Mouse (Mus musculus): ENCODE measurements around the gene Gm7029.
"Not testable (repeated sequence)": the region's sequence is repeated elsewhere in the genome, so short reads cannot be mapped to it uniquely, and the experiment has no call there.

The Gm7029 gene

DNA sequence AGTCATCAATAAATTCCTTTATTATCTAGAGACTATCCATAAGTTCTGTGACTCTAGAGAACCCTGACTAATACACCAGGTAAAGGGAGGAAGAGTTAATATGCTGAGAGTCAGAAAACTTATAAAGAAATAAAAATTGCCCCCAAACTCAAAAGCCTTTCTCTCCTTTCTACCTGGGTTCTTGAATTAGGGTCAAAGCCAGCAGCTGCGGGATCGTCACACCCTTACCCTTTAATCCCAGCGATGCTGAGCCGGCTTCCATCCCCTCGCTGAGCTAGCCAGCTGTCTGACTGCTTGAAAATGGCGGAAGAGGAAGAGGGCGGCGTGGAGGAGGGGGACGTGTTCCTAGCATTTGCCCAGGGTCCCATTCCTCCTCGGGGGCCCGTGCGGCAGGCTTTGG lies at the start of gene Gm7029:
Gm7029 (plus strand) TSS at position 301 of the 400 bp plus-strand sequence.
- not testable (repeated sequence) for DNase-seq (ENCODE audit: low read depth)

DNA sequence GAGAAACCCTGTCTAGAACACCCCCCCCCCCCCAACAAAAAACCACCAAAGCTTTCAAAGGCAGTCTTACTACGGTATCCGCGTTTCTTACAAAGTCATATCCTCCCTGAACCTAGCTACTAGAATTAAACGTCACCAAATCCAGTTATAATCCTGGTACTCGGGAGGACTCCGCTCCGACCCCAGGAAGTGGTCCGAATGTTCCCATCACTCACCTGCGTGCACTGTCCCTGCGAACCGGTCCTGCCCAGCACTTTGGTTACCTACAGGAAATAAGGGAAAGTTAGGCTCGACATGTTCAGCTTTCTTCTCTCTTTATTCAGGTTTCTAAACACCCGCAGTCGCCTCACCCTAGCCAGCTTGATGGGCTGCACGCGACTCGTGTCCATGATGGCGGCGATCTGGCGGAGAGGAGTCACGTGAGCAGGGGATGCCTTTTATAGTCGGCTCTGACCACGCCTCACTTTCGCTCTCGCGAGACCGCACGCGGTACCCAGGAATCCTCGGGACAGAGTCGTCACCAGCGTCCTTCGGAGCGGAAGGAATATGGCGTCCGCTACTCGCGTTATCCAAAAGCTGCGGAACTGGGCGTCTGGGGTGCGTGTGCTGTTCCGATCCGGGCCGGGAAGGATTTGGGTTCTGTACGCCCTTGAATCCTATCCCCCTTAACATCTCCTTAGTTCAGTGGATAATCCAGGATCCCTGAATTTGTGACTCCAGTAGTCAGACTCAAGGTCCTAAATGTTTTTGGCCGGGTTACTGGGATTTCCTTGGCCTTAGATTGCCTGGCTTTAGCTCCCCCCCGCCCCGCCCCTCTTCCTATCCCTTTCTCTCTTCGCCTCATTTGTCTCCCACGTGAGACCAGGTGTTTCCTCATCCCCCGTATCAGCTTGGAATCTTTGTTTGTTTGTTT lies 49.3 kb upstream of the Gm7029 start, which contains the start of the genes Rps28 and Ndufa7:
Rps28 (minus strand) TSS at position 479 of the 913 bp plus-strand sequence.
Ndufa7 (plus strand) TSS at position 489 of the 913 bp plus-strand sequence.
- DNase-seq (ENCODE audit: low read depth): peak; percentile 96

DNA sequence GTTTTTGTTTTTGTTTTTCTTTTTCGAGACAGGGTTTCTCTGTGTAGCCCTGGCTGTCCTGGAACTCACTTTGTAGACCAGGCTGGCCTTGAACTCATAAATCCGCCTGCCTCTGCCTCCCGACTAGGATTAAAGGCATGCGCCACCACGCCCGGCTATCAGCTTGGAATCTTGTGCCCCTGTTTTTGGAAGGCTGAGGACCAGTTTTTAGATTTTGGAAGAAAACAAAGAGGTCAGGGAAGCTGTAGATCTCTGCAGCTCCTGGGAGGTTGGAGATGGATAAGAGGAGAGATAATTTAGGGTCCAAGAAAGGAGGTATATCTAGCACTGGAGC lies 48.7 kb upstream of the Gm7029 start:
- not testable (repeated sequence) for DNase-seq (ENCODE audit: low read depth)

DNA sequence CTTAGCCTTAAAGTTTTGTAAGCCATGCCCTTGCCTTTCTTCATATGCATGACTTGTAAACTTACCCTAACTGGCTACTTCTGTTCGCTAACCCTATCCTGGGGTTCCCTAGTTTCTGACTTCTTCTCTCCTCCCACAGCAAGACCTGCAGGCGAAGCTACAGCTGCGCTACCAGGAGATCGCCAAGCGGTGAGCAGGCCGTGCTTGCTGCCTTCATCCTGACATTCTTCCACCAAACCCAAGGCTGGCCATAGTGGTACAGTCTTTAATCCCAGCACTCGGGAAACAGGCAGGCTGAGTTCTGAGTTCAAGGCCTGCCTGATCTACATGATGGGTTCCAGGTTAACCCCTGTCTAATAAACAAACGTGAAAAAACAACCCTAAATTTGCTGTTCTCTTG lies 48.2 kb upstream of the Gm7029 start:
- peak; percentile 33 for DNase-seq (ENCODE audit: low read depth)

DNA sequence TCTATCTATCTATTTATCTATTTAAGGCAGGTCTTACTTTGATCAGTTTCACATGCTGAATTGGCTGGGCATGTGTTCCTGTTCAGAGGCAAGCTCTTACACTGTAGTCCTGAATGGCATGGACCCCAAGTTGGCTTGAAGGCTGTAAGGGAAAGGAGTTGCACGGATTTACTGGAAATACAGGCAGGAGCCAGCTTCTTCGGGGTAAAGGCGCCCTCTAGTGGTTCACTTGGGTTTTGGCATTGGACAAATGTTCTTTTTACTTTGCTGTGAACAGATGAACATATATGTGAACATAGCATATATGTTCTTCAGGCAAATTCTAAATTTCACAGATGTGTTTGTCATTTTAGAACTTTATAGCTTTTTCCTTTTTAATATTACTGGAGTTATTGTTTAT lies 46.8 kb upstream of the Gm7029 start:
- peak; percentile 86 for DNase-seq (ENCODE audit: low read depth)

DNA sequence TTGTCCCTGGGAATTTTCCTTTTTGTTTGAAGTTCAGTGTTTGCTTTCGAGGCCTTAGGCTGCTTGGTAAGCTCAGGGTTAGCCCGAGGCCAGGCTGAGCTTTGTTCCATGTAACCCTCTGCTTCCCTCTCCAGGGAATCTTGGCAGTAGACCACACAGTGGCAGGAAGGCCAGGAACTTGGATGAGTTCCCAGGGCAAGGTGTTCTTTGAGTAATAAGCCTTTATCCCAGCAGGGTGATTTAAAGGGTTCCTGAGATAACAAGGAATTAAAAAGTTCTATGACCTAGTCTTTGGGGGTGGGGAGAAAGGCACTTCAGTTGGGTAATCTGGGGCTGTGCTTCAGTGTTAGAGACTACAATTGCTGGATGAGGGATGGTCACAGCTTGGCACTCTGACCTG lies 44.7 kb upstream of the Gm7029 start:
- no peak for DNase-seq (ENCODE audit: low read depth)

DNA sequence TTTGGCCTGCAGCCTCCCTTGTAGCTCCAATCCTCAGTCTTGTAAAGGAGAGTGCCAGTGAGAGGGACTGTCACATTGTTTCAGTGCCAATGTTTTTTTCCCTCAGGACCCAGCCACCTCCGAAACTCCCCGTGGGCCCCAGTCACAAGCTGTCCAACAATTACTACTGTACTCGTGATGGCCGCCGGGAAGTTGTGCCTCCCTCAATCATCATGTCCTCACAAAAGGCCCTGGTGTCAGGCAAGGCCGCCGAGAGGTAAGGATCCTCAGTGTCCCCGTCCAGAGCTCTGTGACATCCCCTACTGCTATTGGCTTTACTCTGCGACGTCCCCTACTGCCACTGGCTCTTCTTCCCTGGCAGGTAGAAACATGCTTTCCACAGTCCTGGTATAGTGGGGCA lies 44.1 kb upstream of the Gm7029 start:
- no peak for DNase-seq (ENCODE audit: low read depth)

DNA sequence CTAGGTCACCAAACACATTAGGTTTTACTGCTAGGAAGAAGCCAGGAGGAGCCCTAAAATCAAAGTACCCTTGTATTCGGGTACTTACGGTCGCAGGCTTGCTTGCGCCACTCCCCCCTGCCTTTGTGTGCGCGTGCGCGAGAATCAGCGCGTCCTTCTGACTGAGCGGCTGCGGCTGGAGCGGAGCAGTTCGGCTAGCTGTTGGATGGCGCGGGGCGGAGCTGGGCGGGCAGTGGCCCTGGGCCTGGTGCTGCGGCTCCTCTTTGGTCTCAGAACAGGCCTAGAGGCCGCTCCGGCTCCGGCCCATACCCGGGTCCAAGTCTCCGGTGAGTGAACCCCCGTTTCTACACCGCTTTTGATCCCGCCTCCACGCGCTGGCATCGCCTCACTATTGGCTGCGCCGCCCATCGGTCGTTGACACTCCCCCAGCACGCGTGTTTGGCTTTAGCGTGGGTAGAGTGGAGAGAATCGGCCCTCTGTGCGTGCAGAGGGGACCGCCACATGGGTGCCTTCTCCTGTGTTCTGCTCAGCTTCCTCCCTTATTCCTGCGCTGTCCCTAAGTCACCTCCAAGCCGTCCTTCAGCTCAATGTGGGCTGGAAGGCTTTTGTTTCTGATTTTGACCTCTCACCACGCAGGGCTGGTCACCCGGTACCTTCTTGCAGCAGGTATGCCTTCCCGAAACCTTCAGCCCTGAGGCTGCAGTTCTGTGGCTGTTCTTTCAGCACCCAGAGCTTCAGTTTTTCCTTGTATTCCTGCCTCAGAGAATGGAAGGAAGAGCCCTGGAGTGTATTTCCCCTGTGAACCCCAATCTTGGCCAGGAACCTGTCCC lies 30.5 kb upstream of the Gm7029 start, which contains the start of gene Cd320:
Cd320 (plus strand) TSS at position 126 of the 830 bp plus-strand sequence.
- DNase-seq (ENCODE audit: low read depth): peak; percentile 92

DNA sequence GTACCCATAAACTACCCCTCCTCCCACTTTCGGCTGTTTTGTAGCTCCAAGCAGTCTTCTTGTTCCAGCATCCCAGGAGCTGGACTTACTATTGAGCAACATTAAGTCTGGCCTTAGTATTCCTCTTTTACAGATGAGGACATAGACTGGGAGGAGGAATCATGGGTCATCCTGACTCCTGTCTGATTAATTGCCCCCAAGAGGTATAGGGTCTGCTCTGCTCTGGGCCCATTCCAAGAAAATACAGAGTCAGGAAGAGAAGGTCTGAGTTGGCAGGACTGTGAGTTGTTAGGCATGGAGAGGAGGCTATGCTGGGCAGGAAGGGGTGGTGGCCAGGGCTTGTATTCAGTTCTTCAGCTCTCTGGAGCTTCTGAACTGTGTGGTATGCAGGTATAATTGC lies 29.4 kb upstream of the Gm7029 start:
- DNase-seq (ENCODE audit: low read depth): no peak

DNA sequence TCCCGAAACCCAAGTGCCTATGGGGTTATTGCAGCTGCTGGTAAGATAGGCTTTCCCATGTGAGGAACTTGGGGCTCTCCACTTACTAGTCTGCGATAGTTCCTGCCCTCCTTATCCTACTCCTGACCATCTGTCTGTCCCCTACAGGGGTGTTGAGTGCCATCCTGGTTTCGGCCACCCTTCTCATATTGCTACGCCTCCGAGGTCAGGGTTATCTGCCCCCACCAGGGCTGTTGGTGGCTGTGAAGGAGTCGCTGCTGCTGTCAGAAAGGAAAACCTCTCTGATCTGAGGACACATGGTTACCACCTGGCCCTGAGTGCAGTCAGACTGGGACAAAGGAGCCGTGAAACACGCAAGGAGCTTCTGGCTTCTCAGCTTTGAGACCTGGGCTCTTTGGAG lies 25.5 kb upstream of the Gm7029 start:
- DNase-seq (ENCODE audit: low read depth): no peak

DNA sequence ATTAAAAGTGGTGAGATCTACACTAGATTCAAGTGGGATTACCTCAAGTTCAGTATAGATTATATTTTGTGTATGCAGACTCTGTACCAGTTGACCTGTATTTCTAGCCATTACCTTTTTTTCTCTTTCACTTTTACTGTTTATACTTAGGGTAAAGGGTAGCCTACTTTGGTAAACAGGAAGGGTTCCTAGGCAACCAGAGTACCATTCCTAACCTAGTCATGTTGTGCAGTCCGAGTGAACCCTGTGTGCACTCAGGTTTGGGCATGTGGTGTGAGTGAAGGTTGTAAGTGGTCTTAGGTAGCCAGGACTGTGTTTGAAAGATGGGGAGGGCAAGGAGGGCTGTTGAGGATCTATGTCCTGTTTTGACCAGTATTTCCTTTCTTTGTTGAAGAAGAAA lies 22.3 kb upstream of the Gm7029 start:
- DNase-seq (ENCODE audit: low read depth): no peak

DNA sequence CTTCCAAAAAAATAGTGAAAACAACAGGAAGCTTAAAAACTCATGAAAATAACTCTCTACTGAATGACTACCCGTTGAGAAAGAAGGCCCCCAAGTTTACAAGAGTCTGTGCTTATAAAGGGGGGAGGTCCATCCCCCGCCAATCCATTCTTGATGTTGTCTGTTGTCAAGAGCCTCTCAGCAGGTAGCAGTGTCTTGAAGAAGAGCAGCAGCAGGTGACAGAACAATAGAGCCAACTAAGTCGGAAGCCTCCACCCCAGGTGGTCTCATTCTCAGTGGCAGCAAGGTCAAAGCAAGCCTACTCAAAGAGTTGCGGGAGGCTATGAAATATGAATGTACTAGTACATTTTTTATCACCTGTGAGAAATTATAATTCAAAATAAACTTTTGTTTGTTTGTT lies 15.8 kb upstream of the Gm7029 start:
- no peak for DNase-seq (ENCODE audit: low read depth)

DNA sequence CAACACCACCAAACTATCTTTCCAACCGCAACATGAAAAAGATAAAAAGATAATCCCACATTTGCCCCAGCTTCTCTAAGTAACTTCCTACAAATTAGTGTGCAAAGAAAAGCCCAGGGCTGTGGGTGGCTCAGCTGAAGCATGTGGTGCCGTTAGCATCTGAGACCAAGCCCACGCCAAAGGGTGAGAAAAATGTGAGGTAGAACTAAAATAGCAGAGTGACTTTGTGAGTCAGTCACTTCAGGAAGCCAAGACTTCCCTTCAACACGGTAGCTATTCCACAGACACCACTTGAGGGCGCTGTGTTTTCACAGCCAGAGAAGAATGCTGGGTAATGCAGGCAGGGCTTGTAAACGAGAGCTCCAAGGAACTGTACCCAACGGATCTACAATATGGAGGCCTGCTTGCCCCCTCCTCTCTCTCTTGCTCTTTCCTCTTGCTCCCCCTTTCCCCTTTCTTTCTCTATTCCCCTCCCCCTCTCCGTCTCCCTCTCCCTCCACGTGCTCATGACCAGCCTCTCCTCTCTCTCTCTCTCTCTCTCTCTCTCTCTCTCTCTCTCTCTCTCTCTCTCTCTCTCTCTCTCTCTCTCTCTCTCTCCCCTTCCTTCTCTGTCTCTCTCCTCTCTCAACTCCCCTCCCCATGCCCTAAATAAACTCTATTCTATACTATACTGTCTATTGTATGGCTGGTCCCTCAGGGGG lies 8.2 kb upstream of the Gm7029 start:
- DNase-seq (ENCODE audit: low read depth): peak; percentile 96

DNA sequence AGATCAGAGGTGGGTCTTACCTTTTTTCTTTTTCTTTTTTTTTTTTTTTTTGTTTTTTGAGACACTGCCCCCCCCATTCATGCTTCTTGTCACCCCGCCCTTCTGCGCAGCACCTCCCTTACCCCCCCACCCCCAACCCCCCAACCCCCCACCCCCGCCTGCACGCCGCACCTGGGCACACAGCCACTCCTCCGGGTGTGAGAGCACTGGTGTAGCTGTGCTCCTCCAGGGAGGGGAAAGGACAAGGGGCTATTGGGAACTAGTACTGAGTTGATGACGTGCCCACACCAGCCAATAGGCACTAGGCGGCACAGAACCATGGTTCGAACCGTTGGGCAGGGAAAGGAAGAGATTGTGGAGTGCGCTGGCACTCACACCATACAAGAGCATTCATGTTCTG lies 774 bp downstream of the Gm7029 start:
- DNase-seq (ENCODE audit: low read depth): no peak

DNA sequence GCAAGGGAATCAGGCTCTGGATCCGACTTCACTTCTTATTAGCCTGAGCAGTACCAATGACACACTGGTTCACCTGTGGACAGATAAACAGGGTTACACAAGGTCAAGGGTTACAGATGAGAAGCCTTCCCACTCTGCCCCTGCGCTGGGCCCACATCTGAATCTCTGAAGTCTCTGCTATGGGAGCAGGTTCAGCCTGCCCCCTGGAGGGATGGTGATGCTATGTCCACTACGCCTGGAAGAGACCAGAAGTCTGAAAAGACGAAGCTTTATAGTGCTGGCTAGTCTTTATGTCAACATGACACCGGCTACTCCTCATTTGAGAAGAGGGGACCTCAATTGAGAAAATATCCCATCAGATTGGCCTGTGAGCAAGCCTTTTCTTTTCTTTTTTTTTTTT lies 2.2 kb downstream of the Gm7029 start:
- DNase-seq (ENCODE audit: low read depth): peak; percentile 55

DNA sequence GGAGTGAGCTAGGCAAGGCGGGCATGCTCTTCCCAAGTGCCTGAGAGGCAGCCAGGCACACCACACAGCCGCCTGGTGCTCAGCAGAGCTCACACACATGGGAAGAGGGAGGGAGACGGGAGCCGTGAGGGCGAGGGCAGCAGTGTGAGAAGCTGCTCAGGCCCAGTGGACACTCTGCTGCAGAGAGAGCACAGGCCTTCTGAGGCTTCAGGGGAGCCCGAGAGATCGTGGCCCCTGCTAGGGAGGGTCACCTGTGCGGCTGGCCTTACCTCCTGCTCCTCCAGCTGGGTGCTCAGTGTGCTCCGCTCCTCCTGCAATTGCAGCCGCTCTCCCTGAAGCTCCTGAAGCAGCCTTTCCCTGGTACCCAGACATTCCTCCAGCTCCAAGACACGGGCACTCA lies 10.7 kb downstream of the Gm7029 start:
- DNase-seq (ENCODE audit: low read depth): not testable (repeated sequence)

DNA sequence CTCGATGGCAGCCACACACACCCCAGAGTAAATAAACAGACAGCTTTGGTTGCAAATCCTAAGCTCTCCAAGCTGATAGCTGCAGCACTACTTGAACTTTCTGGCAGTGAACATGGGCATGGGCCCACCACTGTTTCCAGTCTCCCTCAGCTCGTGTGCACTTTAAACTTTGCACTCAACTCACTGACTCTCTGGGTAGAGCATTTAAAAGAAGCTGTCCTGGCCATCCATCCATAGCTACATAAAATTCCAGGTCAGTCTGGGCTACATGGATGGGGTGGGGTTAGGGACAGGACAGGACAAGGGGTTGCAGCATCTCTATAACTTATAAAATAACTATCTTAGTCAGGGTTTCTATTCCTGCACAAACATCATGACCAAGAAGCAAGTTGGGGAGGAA lies 14.2 kb downstream of the Gm7029 start:
- not testable (repeated sequence) for DNase-seq (ENCODE audit: low read depth)

DNA sequence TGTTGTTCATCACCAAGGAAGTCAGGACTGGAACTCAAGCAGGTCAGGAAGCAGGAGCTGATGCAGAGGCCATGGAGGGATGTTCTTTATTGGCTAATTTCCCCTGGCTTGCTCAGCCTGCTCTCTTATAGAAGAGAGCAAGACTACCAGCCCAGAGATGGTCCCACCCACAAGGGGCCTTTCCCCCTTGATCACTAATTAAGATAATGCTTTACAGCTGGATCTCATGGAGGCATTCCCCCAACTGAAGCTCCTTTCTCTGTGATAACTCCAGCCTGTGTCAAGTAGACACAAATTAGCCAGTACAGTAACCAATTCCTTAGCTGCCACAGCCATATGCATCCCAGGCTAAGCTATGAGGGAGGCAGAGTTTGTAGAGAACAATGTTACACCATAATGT lies 14.6 kb downstream of the Gm7029 start:
- DNase-seq (ENCODE audit: low read depth): not testable (repeated sequence)

DNA sequence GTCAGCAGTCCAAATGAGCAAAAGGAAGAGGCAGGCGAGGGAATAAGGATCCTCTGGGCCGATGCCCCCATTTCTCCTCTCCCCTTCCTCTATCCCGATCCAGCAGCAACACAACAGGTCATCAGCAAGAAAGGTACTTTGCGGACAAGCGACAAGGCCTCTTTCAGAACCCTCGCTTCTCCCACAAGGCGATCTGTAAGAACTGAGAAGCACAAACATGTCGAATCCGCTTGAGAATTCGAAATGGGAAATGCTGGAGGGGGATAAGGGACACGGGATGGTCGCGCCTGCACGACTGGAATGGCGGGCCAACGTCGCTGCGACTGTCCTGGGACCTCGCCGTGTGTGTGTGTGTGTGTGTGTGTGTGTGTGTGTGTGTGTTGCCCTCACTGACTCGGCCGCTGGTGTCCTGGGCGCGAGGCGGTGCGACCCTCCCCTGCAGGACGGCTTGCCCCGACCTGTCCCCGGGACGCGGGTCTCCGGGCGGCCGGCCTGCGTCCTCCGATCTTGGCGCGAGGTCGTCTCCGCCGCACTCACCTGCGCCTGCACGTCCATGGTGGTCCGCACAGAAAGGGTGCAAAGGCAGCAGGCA lies 16.4 kb downstream of the Gm7029 start:
- DNase-seq (ENCODE audit: low read depth): peak; percentile 31

DNA sequence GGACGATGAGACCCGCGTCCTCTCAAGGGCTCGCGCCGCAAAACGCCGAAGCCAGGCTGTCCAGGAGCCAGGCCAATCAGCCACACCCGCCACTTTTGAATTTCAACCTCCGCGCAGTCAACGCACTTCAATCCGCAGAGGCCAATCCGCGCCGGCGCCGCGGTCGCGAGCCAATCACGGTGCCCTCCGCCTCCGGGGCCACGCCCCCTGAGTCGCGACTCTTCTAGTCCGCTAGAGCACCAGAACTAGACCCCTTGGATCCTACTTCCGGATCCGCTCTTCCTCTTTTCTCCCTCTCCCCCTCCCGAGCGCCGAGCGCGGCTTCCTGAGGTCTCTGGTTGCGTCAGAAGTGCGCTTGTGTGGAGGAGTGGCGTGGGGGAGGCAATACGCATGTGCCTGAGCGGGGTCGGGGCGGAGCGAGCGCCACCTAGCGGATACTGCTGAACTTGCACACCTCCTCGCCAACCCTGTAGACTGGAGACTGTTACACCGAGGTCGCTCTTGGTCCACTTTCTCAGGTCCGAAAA lies 17.0 kb downstream of the Gm7029 start, which contains the start of gene Kifc1:
Kifc1 (minus strand) TSS at position 129 of the 527 bp plus-strand sequence.
- DNase-seq (ENCODE audit: low read depth): peak; percentile 100

DNA sequence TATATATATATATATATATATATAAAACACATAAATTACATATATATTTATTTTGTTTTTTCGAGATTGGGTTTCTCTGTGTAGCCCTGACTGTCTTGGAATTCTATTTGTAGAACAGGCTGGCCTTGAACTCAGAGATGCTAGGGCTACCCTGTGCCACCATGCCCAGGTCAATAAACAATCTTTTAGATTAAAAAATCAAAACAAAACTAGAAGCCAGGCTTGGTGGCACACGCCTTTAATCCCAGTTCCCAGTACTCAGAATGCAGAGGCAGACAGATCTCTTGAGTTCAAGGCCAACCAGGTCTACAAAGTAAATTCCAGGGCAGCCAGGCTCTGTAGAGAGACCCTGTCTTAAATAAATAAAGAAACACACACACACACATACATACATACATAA lies 17.7 kb downstream of the Gm7029 start:
- no peak for DNase-seq (ENCODE audit: low read depth)
